Mouse (Mus musculus) left cerebral cortex, adult 2 months (tissue): ENCODE measurements at regions not wholly inside any gene's neighbourhood (a gene's known extent, or its start where the extent isn't known, plus 50 kb on each side); places are given as distances from the start of the nearest gene placed in this dataset.
A peak's percentile ranks its signal among the peaks of the same experiment; 100 is the strongest.
"Not testable (repeated sequence)": the region's sequence is repeated elsewhere in the genome, so short reads cannot be mapped to it uniquely, and the experiment has no call there.

Experiments used
- DNase-seq, 2 experiments: peaks; one replicate each; pipeline ENCODE4 v3.0.0; 2021 to 2022; ENCODE audit warnings: low spot score in 2 of 2, mixed read lengths in 1 of 2; ENCODE audit errors: extremely low spot score in 1 of 2
- H3K27ac ChIP-seq: fragments of 200-600 bp; 2 replicates; pipeline ENCODE4 v1.8.1; 2022
- H3K4me3 ChIP-seq: fragments of 200-600 bp; 2 replicates; pipeline ENCODE4 v1.8.1; 2022
- CTCF ChIP-seq: fragments of 200-600 bp; IDR thresholded peaks from 2 replicates; pipeline ENCODE4 v1.8.1; 2022; ENCODE audit warnings: antibody characterized with exemption, mild to moderate bottlenecking, moderate library complexity
- intact Hi-C: fragments of 180-260 bp; cut with DNase I; formaldehyde crosslinking; loops from one replicate; pipeline ENCODE4 v1.15.1; 2025

DNA sequence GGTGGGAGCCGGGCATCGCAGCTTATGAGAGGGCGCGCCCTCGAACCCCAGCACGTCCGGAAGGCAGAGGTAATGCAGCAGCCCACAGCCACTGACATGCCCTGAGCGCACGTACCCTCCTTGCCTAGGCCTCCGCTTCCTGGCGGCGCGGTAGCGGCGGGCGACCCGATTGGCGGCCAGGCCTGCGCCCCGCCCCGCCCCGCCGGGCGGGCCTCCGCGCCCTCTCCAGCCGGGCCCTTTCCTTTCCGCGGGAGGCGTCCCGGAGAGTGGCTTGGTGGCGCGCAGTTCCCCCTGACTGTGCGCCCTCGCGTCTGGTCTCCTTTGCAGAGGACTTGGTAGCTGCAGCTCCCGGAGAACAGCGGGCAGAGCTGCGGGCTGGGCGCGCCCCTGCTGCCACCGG, 461.1 kb downstream of the Gm21863 start:
- H3K27ac ChIP-seq, H3K4me3 ChIP-seq, intact Hi-C loops, DNase-seq: not testable (repeated sequence)

DNA sequence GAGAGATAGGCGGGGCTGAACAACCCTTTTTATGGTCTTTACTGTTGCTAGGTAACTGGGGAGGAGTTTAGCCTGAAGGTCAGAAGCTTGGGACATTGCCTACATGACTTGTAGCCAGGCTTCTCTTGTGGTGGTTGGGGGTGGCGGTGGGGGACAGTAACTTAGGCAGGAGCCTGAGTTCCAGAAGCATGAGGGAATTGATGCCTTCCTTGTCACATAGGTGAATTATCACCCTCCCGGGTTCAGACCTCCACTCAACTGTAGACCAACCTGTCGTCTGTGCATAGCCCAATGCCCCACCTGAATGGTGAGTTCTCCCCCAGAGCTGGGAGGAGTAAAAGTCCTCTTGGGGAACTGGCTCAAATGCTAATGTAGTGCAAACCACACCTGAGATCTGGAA, 472.1 kb downstream of the Gm21863 start:
- intact Hi-C loops, H3K4me3 ChIP-seq, DNase-seq, H3K27ac ChIP-seq: not testable (repeated sequence)

- intact Hi-C loops, DNase-seq, H3K4me3 ChIP-seq, H3K27ac ChIP-seq: not testable (repeated sequence)
- TF ChIP-seq CTCF, result peak; percentile 19; the same call in 1 of the 2 replicates
These were observed 510.3 kb downstream of the Gm21863 start for GRCm38 (mm10) chr12:20464585-20464984.
